Mouse (Mus musculus) spleen, postnatal 0 days (tissue): Measurements from ENCODE around the gene Emp3. TPM values are rescaled to one million over a fixed set of nuclear protein-coding genes. Genes with fewer than 3 reads are reported as not detected.

Source experiments
- polyA plus RNA-seq: library from polyadenylated mRNA; unstranded; fragments of >200 nt; fragmentation: Nextera tagmentation; extraction: Ambion mirVana; gene quantifications from 2 replicates; pipeline ENCODE4 v1.2.1, GENCODE M21; 2015

Emp3 gene
- polyA plus RNA-seq, result 170 and 224 TPM in 2 replicates

DNA sequence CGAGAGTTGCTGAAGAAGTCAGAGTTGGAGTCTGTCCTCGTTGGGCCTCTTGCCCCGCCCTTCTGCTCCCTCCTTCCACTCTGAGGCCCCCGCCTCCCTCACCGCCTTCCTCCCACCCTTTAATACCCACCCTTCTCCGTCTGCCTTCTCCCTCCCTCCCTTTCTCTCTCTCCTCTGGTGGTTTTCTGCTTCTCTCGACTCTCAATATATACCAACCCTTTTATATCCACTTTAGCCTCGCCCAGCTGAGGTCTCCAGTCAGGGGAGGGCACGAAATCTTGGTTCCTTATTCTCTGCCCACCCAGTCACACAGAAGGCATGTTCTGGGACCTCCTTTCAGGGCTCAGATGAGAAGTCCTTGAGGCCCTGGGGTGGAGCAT is at the start of gene Emp3:
Gene Emp3, minus strand, starts transcription at position 163 of the 380 bp plus-strand sequence.

DNA sequence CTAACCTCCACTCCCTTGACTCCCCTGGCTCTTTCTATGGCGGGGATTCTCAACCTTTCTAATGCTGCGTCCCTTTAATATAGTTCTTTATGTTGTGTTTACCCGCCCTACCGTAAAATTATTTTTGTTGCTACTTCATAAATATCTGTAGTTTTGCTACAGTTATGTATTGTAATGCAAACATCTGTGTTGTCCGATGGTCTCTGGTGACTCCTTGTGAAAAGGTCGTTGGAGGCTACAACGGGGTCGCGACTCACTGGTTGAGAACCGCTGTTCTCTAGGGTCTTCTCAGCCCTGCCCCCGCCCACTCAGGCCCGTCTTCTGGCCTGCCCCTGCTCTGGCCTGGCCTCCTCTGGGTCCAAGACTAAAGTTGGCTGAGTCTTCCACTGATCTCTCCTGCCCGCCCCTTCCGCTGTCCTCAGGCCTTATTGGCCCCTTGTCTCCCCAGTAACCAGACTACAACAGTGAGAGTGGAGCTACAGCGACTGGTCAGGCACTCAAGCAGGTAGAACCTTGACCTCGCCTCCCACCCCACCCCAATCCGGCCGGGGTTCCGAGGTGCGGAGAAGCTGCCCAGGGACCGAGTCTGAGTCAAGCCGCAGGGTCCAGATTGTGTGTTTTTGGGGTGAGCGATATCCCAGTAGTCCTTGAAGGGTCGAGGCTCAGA is 2.7 kb upstream of the Emp3 start, which contains the start of gene Ccdc114:
Gene Ccdc114, plus strand, starts transcription at position 311 of the 667 bp plus-strand sequence.

DNA sequence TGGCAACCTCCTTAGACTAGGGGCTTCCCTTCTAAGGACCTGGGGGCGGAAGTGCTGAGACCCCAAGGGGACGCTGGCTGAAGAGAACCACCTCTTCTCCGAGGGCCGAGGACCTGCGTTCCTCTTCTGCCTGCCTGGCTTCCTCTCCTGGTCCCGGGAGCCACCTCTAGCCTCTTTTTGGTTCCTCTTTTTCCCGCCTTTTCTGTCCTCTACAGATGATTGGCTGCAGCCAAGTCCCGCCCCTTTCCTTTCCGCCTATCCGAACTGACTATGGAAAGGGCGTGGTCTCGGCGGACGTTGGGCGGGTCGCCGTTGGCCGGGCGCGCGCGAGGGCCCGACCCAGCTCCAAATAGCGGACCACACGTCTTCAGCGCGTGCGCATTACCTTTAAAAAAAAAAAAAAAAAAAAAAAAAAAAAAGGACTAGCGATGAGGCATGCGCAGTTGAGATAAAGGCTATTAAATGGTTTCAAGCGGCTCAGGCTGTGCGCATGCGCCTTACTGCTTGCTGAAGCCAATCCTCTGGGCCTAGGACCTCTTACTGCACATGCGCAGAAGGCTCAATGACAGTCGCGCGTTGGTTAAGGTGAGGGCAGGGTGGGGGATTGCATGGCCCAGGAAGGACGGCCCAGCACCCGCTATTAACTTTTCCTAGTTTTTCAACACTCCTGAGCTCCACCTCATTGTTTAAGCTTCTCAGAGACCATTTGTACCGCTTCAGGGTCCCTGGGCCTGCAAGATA is 24.5 kb downstream of the Emp3 start, which contains the start of the genes Syngr4 and Tmem143:
Gene Syngr4, minus strand, starts transcription at position 198 of the 741 bp plus-strand sequence.
Gene Tmem143, plus strand, starts transcription at position 425 of the 741 bp plus-strand sequence.

DNA sequence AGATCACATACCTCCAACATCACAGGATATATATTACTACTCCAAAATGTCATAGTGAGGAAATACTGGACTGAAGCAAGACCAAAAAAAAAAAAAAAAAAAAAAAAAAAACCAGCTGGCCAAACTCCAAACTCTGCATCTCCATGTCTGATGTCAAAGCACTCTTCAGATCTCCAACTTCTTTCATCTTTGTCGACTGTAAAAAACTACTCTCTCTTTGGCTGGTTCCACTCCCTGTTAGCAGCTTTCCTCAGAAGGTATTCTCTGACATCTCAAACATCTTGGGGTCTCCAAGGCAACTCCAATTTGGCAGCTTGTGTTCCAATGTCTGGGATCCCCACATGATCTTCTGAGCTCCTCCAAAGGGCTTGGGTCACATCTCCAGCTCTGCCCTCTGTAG is 42.9 kb downstream of the Emp3 start, which contains the start of gene Grin2d:
Gene Grin2d, minus strand, starts transcription at position 101 of the 400 bp plus-strand sequence.

DNA sequence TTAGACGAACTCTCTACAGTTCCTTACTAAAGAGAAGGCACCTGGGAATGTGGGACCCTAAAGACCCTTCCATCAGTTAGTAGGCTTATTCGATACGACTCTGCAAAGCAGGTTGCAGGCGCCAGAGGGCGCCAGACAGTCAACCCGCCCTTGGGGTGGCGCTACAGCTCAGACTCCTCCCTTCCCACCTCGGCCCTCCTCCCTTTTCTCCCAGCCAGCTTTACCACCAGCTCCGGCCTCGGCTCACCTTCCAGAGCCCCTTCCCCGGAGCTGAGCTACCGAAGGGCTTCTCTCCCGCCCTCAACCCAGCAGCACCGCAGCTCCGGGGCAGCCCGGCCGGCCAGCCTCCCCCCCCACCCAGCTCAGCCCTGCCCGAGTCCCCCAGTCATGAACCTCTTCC is 48.6 kb downstream of the Emp3 start, which contains the start of gene Kdelr1:
Gene Kdelr1, plus strand, starts transcription at position 149 of the 400 bp plus-strand sequence.

Other genes starting within 250 kb of the Emp3 start
- gene Ntn5, start 237.4 kb downstream of the Emp3 start, polyA plus RNA-seq, result not detected in 2 replicates
- 0.10 TPM in 1 of 2 replicates, not detected in the other for gene Sec1, start 227.0 kb downstream of the Emp3 start, polyA plus RNA-seq
- gene Car11, start 221.6 kb downstream of the Emp3 start, polyA plus RNA-seq, result 0.72 and 1.8 TPM in 2 replicates
- 2.1 and 2.9 TPM in 2 replicates for gene Dbp, start 216.3 kb downstream of the Emp3 start, polyA plus RNA-seq
- 888 and 898 TPM in 2 replicates for gene Rpl18, start 205.9 kb downstream of the Emp3 start, polyA plus RNA-seq
- 9.7 and 11.7 TPM in 2 replicates for gene Sphk2, start 203.4 kb downstream of the Emp3 start, polyA plus RNA-seq
- 0.29 and 0.65 TPM in 2 replicates for gene Fam83e, start 200.2 kb downstream of the Emp3 start, polyA plus RNA-seq
- gene Spaca4, start 195.6 kb downstream of the Emp3 start, polyA plus RNA-seq, result not detected in 2 replicates
- gene Lmtk3, start 137.7 kb downstream of the Emp3 start, polyA plus RNA-seq, result 0.24 TPM in 1 of 2 replicates, not detected in the other
- 0.42 and 0.79 TPM in 2 replicates for gene Sult2b1, start 136.7 kb downstream of the Emp3 start, polyA plus RNA-seq
- 36.4 and 37.5 TPM in 2 replicates for gene Cyth2, start 106.8 kb downstream of the Emp3 start, polyA plus RNA-seq
- gene Kcnj14, start 96.6 kb downstream of the Emp3 start, polyA plus RNA-seq, result 0.18 and 0.21 TPM in 2 replicates
- gene Grwd1, start 90.5 kb downstream of the Emp3 start, polyA plus RNA-seq, result 30.0 and 31.3 TPM in 2 replicates
- 24.3 and 27.4 TPM in 2 replicates for gene Kdelr1, start 48.6 kb downstream of the Emp3 start, polyA plus RNA-seq
- gene Grin2d, start 43.0 kb downstream of the Emp3 start, polyA plus RNA-seq, result 0.19 and 0.33 TPM in 2 replicates
- 1.4 and 1.5 TPM in 2 replicates for gene Syngr4, start 24.7 kb downstream of the Emp3 start, polyA plus RNA-seq
- 3.2 and 4.1 TPM in 2 replicates for gene Tmem143, start 24.5 kb downstream of the Emp3 start, polyA plus RNA-seq
- 2.6 and 4.1 TPM in 2 replicates for gene Ccdc114, start 2.7 kb upstream of the Emp3 start, polyA plus RNA-seq
- gene Abcc6, start 108.9 kb upstream of the Emp3 start, polyA plus RNA-seq, result 0.02 and 0.05 TPM in 2 replicates
- 18.8 and 21.1 TPM in 2 replicates for gene Nomo1, start 112.3 kb upstream of the Emp3 start, polyA plus RNA-seq
- not detected in 2 replicates for gene Kcnj11, start 179.4 kb upstream of the Emp3 start, polyA plus RNA-seq